Mouse (Mus musculus): ENCODE measurements around the gene Scg2.

Gene Scg2

GRCm38 (mm10) chr1:79439609-79440308 is at the start of gene Scg2:
Gene Scg2, minus strand, starts transcription at chr1:79440120.
- peak; percentile 85 for DNase-seq

GRCm38 (mm10) chr1:79485546-79485945 is 45.6 kb upstream of the Scg2 start:
- DNase-seq: peak; percentile 38

- DNase-seq: no peak
These were observed 30.9 kb upstream of the Scg2 start for GRCm38 (mm10) chr1:79470856-79471255.

GRCm38 (mm10) chr1:79469871-79470270 is 30.0 kb upstream of the Scg2 start:
- no peak for DNase-seq

- no peak for DNase-seq
These were observed 26.7 kb upstream of the Scg2 start for GRCm38 (mm10) chr1:79466585-79466984.

GRCm38 (mm10) chr1:79458558-79458957 is 18.6 kb upstream of the Scg2 start:
- no peak for DNase-seq

GRCm38 (mm10) chr1:79454164-79454563 is 14.2 kb upstream of the Scg2 start:
- no peak for DNase-seq

GRCm38 (mm10) chr1:79452339-79452738 is 12.4 kb upstream of the Scg2 start:
- no peak for DNase-seq

- peak; percentile 42 for DNase-seq
These were observed 10.6 kb upstream of the Scg2 start for GRCm38 (mm10) chr1:79450343-79451021.

- no peak for DNase-seq
These were observed 10.0 kb upstream of the Scg2 start for GRCm38 (mm10) chr1:79449943-79450342.

- no peak for DNase-seq
These were observed 5.7 kb upstream of the Scg2 start for GRCm38 (mm10) chr1:79445586-79445985.

GRCm38 (mm10) chr1:79437755-79438154 is 2.2 kb downstream of the Scg2 start:
- no peak for DNase-seq

- DNase-seq: no peak
These were observed 3.2 kb downstream of the Scg2 start for GRCm38 (mm10) chr1:79436671-79437070.

GRCm38 (mm10) chr1:79429058-79429457 is 10.9 kb downstream of the Scg2 start:
- no peak for DNase-seq

- no peak for DNase-seq
These were observed 24.4 kb downstream of the Scg2 start for GRCm38 (mm10) chr1:79415496-79415895.

GRCm38 (mm10) chr1:79406337-79406942 is 33.5 kb downstream of the Scg2 start:
- no peak for DNase-seq

- DNase-seq: no peak
These were observed 38.6 kb downstream of the Scg2 start for GRCm38 (mm10) chr1:79401090-79402012.

- DNase-seq: no peak
These were observed 39.6 kb downstream of the Scg2 start for GRCm38 (mm10) chr1:79400284-79400683.
